Mouse (Mus musculus): Measurements from ENCODE around the gene Cntn1.

- TF ChIP-seq CTCF (IDR thresholded peaks at IDR 0.05; ENCODE audit: low read depth) (no peak), EP300 (optimal IDR thresholded peaks at IDR 0.05) (no peak)
Observed at GRCm38 (mm10) chr15:92048031-92048430, 2.9 kb upstream of the Cntn1 start.
